Mouse (Mus musculus) adrenal gland, adult 8-10 months (tissue): ENCODE measurements around the gene Wnt10b. TPM values are rescaled to one million over a fixed set of nuclear protein-coding genes. Genes with fewer than 3 reads are reported as not detected.

ENCODE experiments used
- DNase-seq: peaks from one replicate; pipeline ENCODE4 v3.0.0; 2022
- total RNA-seq, 4 experiments: library from RNA; stranded (reverse); gene quantifications; 2 replicates each; pipeline ENCODE4 v1.2.4; 2022

Wnt10b gene
- total RNA-seq, 4 experiments from 2014 or later: 0.49 to 12.9 (median 5.0) TPM

DNA sequence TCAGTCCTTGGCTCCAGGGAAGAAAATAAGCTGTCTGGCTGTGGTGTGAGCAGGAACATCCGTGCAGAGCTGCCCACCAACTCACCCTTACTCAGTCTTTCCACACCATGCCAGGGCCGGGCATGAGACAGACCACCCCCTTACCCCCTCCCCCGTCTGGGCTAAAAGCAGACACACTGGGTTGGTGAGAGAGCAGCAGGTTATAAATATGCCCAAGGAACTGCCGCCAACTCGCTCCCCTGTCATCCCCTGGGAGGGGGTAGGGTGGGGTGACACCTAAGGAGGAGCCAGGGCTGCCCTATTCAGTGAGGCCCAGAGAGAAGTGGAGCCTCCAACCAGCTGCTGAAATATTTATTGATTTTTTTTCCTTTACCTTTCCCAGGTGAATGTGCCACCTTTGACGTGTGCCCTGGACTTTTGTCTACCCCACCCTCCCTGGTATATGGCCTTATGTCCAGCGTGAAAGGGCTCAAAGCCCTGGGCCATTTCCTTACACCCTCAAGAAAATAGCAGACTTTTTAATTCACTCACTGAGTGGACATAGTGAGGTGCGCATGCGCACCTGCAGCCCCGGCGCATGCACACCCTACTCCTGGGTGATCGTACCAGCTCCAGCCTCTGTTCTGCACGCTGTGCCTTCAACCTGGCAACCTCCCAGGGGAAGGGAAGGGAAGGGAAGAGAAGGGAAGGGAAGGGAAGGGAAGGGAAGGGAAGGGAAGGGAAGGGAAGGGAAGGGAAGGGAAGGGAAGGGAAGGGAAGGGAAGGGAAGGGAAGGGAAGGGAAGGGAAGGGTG, 19.0 kb upstream of the Wnt10b start:
- DNase-seq: no peak

DNA sequence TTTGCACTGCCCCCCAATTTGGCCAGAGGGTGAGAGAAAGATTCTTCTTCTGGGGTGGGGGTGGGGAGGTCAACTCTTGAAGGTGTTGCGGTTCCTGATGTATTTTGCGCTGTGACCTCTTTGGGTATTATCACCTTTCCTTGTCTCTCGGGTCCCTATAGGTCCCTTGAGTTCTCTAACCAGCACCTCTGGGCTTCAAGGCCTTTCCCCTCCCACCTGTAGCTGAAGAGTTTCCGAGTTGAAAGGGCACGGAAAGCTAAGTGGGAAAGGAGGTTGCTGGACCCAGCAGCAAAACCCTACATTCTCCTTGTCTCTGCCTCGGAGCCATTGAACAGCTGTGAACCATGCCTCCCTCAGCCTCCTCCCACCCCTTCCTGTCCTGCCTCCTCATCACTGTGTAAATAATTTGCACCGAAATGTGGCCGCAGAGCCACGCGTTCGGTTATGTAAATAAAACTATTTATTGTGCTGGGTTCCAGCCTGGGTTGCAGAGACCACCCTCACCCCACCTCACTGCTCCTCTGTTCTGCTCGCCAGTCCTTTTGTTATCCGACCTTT, 15.3 kb upstream of the Wnt10b start:
- DNase-seq: no peak

DNA sequence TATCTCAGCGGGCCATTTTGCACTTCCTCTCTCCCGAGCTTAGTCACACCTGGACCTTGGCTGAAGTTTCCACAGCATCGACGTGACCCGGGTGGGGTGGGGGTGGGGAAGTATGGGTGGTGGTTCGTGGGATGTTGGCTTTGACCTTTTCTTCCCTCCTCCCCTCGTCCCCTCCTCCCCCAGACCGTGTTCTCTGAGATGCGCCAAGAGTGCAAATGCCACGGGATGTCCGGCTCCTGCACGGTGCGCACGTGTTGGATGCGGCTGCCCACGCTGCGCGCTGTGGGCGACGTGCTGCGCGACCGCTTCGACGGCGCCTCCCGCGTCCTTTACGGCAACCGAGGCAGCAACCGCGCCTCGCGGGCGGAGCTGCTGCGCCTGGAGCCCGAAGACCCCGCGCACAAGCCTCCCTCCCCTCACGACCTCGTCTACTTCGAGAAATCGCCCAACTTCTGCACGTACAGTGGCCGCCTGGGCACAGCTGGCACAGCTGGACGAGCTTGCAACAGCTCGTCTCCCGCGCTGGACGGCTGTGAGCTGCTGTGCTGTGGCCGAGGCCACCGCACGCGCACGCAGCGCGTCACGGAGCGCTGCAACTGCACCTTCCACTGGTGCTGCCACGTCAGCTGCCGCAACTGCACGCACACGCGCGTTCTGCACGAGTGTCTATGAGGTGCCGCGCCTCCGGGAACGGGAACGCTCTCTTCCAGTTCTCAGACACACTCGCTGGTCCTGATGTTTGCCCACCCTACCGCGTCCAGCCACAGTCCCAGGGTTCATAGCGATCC, 14.5 kb upstream of the Wnt10b start:
- no peak for DNase-seq

DNA sequence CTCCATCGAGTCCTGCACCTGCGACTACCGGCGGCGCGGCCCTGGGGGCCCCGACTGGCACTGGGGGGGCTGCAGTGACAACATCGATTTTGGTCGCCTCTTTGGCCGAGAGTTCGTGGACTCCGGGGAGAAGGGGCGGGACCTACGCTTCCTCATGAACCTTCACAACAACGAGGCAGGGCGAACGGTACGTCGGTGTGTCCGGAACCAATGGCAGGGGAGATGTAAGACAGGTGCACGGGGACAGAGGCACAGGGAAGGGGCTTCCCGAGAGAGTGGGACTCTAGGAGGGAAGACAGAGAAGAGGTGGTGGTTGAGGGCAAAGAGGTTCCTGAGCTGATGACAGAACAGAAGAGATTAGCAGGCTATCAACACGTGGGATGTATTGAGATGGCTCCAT, 13.8 kb upstream of the Wnt10b start:
- no peak for DNase-seq

DNA sequence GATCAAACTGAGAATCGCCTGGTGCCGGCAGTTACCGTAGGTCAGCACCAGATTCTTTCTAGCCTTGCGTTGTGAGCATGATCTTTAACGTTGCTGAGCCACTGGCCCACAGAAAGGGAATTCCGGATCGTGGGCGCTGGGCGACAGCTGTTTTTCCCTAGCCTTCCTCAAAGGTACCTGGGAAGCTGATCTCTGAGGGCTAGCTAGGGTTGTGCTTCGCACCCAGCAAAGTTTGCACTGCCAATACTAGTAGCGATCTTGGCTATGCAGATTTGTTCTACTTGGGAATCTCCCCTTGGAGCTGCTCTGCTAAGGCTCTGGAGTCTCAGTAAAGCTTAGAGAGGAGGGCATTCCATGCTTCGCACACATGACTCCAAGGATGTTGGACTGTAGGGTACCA, 13.3 kb upstream of the Wnt10b start:
- no peak for DNase-seq

DNA sequence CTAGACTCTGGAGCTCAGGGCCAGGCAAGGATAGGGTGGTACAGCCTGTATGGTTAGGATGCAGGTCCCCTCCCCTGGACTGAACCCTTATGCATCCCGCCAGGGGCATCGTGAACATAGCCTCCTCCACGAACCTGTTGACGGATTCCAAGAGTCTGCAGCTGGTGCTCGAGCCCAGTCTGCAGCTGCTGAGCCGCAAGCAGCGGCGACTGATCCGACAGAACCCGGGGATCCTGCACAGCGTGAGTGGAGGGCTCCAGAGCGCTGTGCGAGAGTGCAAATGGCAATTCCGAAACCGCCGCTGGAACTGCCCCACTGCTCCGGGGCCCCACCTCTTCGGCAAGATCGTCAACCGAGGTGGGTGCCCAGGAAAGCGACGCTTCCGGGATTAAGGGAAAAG, 12.8 kb upstream of the Wnt10b start:
- DNase-seq: no peak

DNA sequence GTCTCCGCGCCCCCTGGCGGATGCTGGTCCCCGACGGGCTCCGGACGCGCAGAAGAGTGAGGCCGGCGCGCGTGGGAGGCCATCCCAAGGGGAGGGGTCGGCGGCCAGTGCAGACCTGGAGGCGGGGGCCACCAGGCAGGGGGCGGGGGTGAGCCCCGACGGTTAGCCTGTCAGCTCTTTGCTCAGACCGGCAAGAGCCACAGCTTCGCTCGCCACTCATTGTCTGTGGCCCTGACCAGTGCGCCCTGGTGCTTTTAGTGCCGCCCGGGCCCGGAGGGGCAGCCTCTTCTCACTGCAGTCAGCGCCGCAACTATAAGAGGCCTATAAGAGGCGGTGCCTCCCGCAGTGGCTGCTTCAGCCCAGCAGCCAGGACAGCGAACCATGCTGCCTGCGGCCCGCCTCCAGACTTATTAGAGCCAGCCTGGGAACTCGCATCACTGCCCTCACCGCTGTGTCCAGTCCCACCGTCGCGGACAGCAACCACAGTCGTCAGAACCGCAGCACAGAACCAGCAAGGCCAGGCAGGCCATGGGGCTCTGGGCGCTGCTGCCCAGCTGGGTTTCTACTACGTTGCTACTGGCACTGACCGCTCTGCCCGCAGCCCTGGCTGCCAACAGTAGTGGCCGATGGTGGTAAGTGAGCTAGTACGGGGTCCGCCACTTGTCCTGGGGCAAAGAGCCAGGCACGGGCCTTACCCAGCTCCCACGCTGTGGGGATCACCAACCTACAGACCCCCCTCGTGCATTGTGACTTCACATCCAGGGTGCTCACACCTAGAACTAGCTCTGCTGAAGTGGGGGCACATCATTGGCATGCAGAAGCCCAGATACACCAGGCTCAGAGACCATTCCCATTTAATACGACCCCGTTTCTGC, 11.9 kb upstream of the Wnt10b start, which contains the start of gene Wnt1:
Wnt1 (plus strand) TSS at position 197 of the 875 bp plus-strand sequence.
- no peak for DNase-seq

DNA sequence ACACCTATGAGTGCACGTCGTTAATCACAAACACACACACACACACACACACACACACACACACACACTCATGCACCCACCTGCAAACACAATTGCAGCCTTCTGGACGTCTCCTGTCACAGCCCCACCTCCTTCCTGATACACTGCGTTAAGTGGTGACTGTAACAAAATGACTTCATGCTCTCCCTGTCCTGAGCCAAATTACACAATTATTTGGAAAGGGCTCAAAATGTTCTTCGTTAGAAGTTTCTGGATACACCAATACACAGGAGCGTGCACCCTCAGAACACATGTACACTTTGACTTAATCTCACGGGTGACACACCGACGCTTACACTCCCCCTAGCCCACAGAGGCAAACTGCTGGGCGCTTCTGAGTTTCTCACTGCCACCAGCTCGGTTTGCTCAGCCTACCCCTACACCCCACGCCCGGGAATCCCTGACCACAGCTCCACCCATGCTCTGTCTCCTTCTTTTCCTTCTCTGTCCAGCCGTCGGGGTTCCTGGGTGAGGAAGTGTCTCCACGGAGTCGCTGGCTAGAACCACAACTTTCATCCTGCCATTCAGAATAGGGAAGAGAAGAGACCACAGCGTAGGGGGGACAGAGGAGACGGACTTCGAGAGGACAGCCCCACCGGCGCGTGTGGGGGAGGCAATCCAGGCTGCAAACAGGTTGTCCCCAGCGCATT, 11.2 kb upstream of the Wnt10b start:
- DNase-seq: no peak

DNA sequence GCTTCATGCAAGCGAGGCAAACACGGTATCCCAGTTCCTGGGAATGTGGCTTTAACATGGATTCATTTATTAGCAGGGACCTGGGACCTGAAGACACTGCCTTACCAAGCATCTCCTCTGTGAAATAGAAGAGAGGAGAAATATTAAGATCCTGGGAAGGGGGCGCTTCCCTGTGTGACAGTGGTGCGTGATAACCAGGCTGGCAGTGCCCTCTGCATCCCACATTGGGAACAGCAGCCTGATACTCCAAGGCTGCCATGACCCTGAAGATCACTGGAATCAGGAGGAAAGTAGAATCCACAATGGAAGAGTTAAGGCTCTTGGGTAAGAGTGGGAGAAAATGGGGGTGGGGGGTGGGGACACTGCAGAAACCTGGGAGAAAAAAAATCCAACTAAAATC, 10.0 kb upstream of the Wnt10b start:
- DNase-seq: no peak

DNA sequence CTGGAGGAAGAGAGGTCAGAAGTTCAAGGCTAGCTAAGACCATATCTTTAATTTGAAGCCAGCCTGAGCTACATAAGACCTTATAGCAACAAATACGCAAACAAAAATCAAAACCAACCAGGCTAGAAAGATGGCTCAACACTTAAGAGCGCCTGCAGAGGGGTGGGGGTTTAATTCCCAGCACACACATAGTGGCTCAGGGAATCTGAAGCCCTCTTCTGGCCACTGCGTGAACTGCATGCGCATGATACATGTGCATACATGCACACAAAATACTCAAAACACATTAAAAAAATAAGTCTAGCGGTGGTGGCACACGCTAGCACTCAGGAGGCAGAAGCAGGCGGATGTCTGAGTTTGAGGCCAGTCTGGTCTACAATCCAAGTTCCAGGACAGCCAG, 7.8 kb upstream of the Wnt10b start:
- no peak for DNase-seq

DNA sequence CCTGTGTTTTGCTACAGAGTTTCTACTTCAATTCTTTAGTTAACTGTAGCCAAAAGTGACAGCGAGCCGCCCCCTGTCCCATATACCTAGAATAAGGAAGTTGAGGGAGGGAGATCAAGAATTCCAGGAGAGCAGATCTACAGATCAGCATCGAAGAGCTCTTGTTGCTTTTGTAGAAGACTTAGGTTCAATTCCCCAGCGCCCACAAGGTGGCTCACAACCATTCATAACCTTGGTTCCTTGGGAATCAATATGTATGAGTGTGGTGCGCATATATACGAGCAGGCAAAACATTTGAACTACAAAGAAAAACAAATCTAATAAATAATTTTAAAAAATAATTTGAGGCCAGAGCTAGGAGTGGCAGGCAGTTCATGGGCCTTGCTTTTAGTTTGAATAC, 3.2 kb upstream of the Wnt10b start:
- DNase-seq: no peak

DNA sequence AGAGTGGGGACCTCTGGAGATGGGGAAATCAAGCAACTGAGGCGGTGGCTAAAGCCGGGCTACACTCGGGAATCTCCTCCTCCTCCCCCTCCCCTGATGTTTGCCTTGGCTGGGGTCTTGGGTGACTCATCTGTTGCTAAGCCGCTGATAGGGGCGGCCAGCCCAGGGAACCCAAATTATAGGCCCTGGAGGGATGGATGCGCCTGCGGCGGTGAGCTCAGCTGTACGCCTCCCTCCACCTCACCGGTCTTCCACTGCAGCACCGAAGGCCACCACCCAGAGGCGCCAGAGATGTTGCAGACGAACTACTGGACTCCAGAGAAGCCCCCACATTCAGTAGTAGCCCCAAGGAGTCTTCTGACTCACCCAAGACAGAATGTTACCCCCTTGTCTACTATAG, 2.6 kb upstream of the Wnt10b start:
- DNase-seq: no peak

DNA sequence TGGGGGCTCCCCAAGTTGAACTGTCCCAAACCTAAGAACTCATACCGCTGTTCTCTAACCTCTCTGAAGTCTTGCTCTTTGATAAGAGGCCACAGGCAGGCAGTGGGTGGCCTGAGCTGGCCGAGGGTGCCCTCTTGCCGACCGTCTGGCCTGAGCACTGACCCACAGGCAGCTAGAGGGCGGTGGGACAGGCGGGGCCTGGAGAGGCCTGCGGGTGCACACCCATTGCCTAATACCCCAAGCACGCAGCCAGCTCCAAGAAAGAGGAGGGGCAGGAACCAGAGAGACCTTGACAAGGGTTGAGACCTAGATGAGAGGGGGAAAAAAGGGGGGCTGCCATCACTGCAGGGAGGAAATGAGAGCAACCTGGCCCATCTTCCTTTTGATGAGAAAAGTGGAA, 2.1 kb upstream of the Wnt10b start:
- DNase-seq: no peak

DNA sequence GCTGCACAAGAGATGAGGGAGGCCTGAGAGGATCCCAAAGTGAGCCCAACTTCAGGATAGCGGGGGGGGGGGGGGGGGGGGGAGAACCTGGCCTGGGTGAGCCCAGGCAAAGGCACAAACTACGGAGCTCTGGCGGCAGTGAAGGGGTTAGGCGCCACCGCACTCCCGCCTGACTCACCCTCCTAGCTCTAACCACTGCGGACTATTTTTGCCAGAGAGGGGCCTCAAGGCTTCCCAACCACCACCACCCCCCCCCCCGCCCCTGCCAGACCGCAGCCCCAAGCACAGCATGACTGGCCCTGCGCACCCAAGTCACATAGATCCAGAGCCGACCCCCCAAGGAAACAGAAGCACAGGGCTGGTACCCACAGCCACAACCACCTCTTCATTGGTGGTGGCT, 856 bp upstream of the Wnt10b start:
- no peak for DNase-seq

DNA sequence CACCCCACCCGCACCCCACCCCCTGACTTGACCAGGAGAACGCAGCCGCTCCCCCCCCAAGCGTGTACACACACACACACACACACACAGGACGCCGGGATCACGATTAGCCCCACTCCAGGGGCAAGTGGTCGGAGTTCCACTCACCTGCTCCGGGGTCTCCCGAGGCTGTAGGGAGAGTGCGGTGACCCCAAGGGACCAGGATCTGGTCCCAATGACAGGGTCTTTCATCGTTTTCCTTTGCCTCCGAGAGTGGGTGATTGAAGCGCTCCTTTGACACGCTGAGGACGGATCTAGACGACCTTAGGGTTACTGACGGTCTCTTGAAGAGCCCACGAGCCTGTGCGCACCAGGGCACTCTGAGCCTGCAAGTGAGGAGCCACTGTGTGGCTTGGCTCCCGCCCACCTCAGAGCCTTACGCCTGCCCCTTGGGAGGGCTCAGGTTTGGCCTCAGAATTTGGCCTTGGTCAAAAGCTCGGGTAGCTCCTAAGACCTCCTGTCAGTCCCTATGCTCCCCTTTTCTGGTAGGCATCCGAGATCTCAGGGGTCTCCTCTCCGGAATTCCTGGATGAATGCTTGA, 331 bp upstream of the Wnt10b start:
- DNase-seq: no peak

DNA sequence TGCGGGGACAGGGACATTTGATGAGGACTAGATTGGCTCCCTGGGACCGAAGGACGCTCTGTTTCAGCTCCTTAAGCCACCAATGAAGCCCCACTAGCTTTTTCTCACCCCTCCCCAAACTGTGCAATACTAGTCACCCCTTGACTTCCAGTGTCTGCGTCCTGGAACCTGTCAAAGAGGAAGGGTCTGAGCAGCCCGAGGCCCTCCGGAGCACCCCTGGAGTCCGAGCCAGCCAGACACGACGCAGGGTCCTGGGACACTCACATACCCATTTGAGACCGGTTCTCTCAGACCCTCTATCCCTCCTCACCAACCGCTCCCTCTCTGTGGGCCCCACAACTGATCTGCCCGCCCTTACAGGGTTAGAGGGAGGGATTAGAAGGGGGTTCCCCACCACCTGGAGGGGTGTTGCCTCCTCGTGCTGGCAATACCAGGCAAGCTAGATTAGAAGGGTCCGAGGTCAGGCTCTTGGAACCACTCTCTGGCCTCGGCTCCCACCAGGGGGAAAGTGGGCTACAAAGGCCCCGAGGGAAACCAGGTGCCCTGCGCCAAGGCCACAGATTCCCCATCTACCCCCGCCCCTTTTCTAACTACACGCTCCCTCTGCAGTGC, 839 bp downstream of the Wnt10b start:
- DNase-seq: no peak

DNA sequence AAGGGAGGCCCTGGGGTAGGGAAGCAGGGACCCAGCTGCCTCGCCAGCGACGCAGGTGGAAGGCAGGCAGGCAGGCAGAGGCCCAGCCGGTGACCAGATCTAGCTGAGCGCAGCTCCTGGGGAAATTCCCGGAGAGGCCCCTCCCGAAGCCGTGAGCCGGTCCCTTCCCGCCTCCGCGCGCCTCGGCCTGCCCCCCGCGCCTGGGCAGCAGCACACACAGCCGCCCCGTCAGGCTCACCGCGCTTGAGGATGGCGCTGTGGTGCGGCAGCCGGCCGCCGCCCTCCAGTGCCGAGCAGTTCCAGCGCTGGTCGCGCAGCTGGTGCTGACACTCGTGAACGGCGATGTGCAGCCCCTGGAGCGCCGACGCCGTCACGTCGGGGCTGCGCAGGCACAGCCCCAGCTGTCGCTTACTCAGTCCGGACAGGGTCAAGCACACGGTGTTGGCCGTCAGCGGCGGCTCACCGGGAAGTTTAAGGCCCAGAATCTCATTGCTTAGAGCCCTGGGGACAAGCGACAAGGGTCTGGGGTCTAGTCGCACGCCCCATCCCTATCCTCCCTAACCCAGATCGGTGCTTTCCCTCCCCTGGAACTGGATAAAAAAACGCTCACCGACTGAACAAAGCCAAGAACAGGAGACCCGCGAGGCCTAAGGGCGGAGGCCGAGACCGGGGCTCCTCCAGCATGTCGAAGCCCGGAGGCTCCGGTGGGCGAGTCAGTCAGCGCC, 1.5 kb downstream of the Wnt10b start:
- DNase-seq: no peak

DNA sequence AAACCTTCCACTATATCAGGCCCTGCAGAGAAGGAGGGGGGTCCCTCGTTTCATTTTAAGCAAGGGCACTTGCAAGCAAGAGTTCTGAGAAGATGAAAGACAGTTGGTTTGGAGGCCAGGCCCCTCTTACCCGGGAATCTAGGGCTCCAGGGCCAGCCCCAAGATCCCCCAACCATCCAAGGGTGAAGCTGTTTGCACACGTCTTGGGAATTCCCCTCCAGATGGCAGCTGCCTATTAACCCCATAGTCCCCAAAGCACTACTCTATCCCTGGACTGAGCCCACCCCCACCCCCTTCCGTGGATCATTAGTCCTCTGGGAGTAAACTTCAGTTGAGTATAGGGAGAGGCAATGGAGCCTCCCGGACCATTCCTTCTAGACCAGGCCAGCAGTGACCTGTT, 2.4 kb downstream of the Wnt10b start:
- DNase-seq: no peak

DNA sequence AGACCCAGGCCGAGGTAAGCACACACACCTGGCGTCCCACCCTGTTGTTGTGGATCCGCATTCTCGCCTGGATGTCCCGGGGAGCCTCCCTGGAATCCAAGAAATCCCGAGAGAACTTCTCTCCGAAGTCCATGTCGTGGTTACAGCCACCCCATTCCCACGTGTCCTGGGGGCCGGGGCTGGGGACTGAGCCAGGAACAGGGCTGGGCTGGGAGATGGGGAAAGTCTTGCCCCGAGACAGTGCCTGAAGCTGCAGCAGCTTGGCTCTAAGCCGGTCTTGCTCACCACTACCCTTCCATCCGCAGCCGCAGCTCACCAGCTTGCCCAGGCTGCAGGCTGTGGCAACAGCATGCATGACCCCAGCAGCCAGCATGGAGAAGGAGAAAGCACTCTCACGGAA, 3.9 kb downstream of the Wnt10b start:
- no peak for DNase-seq

DNA sequence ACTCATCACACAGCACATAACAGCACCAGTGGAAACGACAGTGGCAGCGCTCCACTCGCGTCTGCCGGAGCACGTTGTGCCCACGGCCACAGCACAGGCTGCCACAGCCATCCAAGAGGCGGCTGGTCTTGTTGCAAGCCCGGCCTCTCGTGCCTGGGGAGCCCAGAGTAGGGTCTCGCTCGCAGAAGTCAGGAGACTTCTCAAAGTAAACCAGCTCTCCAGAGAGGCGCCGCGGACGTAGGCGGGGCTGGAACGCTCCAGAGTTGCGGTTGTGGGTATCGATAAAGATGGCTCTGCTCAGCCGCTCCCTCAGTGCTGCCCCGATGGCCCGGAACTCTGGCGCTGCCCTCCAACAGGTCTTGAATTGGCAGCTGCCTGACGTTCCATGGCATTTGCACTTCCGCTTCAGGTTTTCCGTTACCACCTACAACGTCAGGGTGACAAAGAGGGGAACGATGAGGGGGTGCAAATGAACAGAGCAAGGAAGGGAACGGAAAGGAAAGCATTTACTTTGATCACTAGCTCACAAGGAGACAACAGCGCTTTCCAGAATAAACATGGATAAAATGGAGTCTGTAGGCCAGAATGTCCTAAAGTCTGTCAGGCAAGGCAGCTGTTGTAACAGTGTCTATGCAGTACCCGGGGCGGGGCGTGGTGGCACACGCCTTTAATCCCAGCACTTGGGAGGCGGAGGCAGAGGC, 5.3 kb downstream of the Wnt10b start:
- no peak for DNase-seq
